ENCODE assay signal across 18 mouse cellular contexts in the genomic region with DNA sequence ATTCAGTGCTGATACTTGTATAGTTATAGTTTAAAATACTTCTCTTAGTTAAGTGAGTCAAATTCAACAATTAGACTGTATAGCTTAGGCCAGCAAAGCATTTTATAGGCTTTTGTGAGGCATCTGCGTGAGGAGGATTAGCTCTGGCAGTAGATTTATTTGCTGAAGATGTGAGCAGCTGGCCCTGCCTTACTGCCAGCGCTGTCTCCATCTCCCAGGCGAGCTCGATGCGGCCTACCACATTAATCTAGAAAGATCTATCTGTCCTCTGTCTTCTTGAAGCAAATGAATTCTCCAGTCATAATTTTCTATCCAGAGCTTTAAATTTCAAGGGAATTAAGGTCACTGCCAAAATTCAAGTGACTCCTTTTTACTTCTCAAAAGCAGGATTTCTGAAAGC.
"Had no signal": no experiment of that assay in that cellular context is flagged by ENCODE, and none has a peak within 500 bp of the region (broad histone marks: within the 10 kb centered on the region; RNA-seq: fewer than 3 reads in every experiment).

No protein-coding gene starts in this region.

- ATAC-seq: liver, embryonic 12.5 days; midbrain, embryonic 13.5 days; midbrain, embryonic 16.5 days had no signal

- H3K27ac ChIP-seq: left cerebral cortex, adult 2 months; limb, embryonic 13.5 days; liver, embryonic 12.5 days; liver, embryonic 15.5 days; lung, embryonic 15.5 days; midbrain, embryonic 13.5 days had no signal

- H3K4me3 ChIP-seq: left cerebral cortex, adult 2 months; limb, embryonic 13.5 days; liver, embryonic 12.5 days; liver, embryonic 15.5 days; lung, embryonic 15.5 days; megakaryocyte, embryonic 14.5 days; midbrain, embryonic 13.5 days; myocyte had no signal

- H3K4me1 ChIP-seq: limb, embryonic 13.5 days; liver, embryonic 12.5 days; liver, embryonic 15.5 days; lung, embryonic 15.5 days; megakaryocyte, embryonic 14.5 days; midbrain, embryonic 13.5 days had no signal

- H3K36me3 ChIP-seq: limb, embryonic 13.5 days; liver, embryonic 12.5 days; liver, embryonic 15.5 days; lung, embryonic 15.5 days; midbrain, embryonic 13.5 days had no signal

- H3K4me2 ChIP-seq: limb, embryonic 13.5 days; liver, embryonic 12.5 days; liver, embryonic 15.5 days; lung, embryonic 15.5 days; midbrain, embryonic 13.5 days had no signal

- H3K27me3 ChIP-seq: liver, embryonic 12.5 days; liver, embryonic 15.5 days; lung, embryonic 15.5 days; midbrain, embryonic 13.5 days had no signal

- H3K9me3 ChIP-seq: limb, embryonic 13.5 days; liver, embryonic 12.5 days; liver, embryonic 15.5 days; lung, embryonic 15.5 days; megakaryocyte, embryonic 14.5 days; midbrain, embryonic 13.5 days had no signal

- H3K9ac ChIP-seq: limb, embryonic 13.5 days; liver, embryonic 12.5 days; liver, embryonic 15.5 days; lung, embryonic 15.5 days; midbrain, embryonic 13.5 days had no signal

- DNase-seq: kidney, adult 11 months; kidney, adult 9 months; kidney, postnatal 14 days; kidney, postnatal 4 days; liver; lung, adult 18-20 months; lung, postnatal 10 days; lung, postnatal 36 days; thymus, postnatal 25 days had no signal
